Mouse (Mus musculus) heart, embryonic 14.5 days (tissue): Measurements from ENCODE around the gene Ptn. TPM values are rescaled to one million over a fixed set of nuclear protein-coding genes. Genes with fewer than 3 reads are reported as not detected.

Source experiments
- microRNA-seq: library from miRNA; unstranded; fragments of <30 nt; microRNA quantifications from one replicate; pipeline ENCODE4, GENCODE M21; 2016
- polyA plus RNA-seq: library from polyadenylated mRNA; unstranded; fragments of >200 nt; fragmentation: Nextera tagmentation; extraction: Ambion mirVana; gene quantifications from 2 replicates; pipeline ENCODE4 v1.2.1, GENCODE M21; 2014

Gene Ptn
- polyA plus RNA-seq, 1 experiment from 2014 or later, result 395 TPM

Small RNAs within 50 kb of the gene (microRNA-seq; reads per million reads assigned to microRNA genes)
- gene Gm25111, result not detected
